Mouse (Mus musculus) heart, postnatal 0 days (tissue): ENCODE results near the gene Ston2.

ENCODE experiments used
- CTCF ChIP-seq: IDR thresholded peaks from 2 replicates; pipeline ENCODE4 v1.5.1; 2016; ENCODE audit warnings: antibody characterized with exemption, control low read depth, low read depth
- EP300 ChIP-seq: IDR thresholded peaks from 2 replicates; pipeline ENCODE4 v1.6.1; 2016; ENCODE audit warnings: antibody characterized with exemption, low read depth

GRCm38 (mm10) chr12:91675937-91676336 is 112.2 kb downstream of the Ston2 start:
- TF ChIP-seq CTCF: no peak
- TF ChIP-seq EP300: no peak
